Comparison of ENCODE assay signal across 11 mouse cellular contexts in the genomic region with DNA sequence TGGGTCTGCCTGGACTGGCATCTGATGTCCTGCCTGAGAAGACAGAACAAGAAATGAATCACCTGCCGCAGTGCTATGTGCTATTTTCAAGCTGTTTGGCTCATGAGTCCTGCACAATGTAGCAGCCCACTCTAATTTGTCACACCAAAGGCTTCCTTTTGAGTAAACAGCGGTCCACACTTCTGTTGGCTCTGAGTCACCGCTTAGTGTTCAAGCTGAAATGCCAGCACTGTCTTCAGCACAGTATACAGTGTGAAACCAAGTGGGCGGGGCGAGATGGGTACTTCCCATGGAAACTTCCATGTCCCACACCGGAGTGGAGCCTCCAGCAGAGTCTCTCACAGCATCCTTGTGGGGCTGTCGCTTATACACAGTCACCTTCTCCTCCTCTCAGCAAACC.
DNase-seq lines count a peak whose midpoint lies in the region.
"Had no signal": no experiment of that assay in that cellular context is flagged by ENCODE, and none has a peak within 500 bp of the region (broad histone marks: within the 10 kb centered on the region; RNA-seq: fewer than 3 reads in every experiment).

No protein-coding gene starts in this region.

- intact Hi-C loops in left cerebral cortex, postnatal 4 days (cut with DNase I): no loop called here

- DNase-seq in left cerebral cortex, adult 11 months (ENCODE audit: low spot score): peak; percentile 48
- DNase-seq in left cerebral cortex, postnatal 4 days: no peak
- peak; percentile 84 to 89 for DNase-seq in frontal cortex, adult 2 months (ENCODE audit: extremely low spot score in 1 of 2, low spot score in 1 of 2)
- peak; percentile 20 to 89 for DNase-seq in left cerebral cortex, adult 8-10 months (ENCODE audit: low spot score in 2 of 2)
- DNase-seq in right cerebral cortex, postnatal 36 days (ENCODE audit: low spot score in 2 of 2): peak; percentile 79 to 85
- DNase-seq in kidney, adult 8-10 months: no peak
- no peak for DNase-seq in neural tube, embryonic 10.5 days (ENCODE audit: extremely low spot score, low spot score)
- DNase-seq in gastrocnemius, postnatal 4 days (ENCODE audit: low spot score in 2 of 2): no peak
- DNase-seq: cerebellum, adult 9-11 months; kidney, adult 9 months; lung, adult 2 months had no signal

Comparison
In these comparisons a context has a peak if more than half of its experiments do, and no peak if none do; other contexts are left out.
1. DNase-seq: peak in left cerebral cortex, adult 11 months (single experiment), frontal cortex, adult 2 months (2 of 2), left cerebral cortex, adult 8-10 months (2 of 2) and right cerebral cortex, postnatal 36 days (2 of 2); none in left cerebral cortex, postnatal 4 days (single experiment), kidney, adult 8-10 months (0 of 2), neural tube, embryonic 10.5 days (single experiment) and gastrocnemius, postnatal 4 days (0 of 2).